Mouse (Mus musculus) midbrain, postnatal 0 days (tissue): Measurements from ENCODE around the gene Gzmc. TPM values are rescaled to one million over a fixed set of nuclear protein-coding genes. Genes with fewer than 3 reads are reported as not detected.
"Not testable (repeated sequence)": the region's sequence is repeated elsewhere in the genome, so short reads cannot be mapped to it uniquely, and the experiment has no call there.

Source experiments
- ATAC-seq: fragments of 200-750 bp; cut with Nextera tagmentation; 2 replicates; pipeline ENCODE4 v1.8.0; 2017; ENCODE audit warnings: moderate number of reproducible peaks, mild to moderate bottlenecking, moderate TSS enrichment, moderate library complexity; ENCODE audit not compliant: low FRiP score
- DNase-seq: peaks from one replicate; pipeline ENCODE4 v3.0.0-alpha.2; 2015; ENCODE audit warnings: low spot score
- H3K27ac ChIP-seq: fragments of 300-500 bp; sonication (generic); 2 replicates; pipeline ENCODE4 v1.5.1; 2014; ENCODE audit warnings: low read depth, mild to moderate bottlenecking, low read length, mixed read lengths
- H3K27me3 ChIP-seq: fragments of 300-500 bp; sonication (generic); 2 replicates; pipeline ENCODE4 v1.6.1; 2014; ENCODE audit warnings: low read length, control low read depth, mixed read lengths; ENCODE audit not compliant: insufficient read depth
- H3K36me3 ChIP-seq: fragments of 300-500 bp; sonication (generic); 2 replicates; pipeline ENCODE4 v1.6.1; 2014; ENCODE audit warnings: low read length, control low read depth, mixed read lengths; ENCODE audit not compliant: insufficient read depth
- H3K4me1 ChIP-seq: fragments of 300-500 bp; sonication (generic); 2 replicates; pipeline ENCODE4 v1.6.1; 2014; ENCODE audit warnings: mild to moderate bottlenecking, control low read depth, antibody characterized with exemption, low read length, mixed read lengths; ENCODE audit not compliant: insufficient read depth
- H3K4me2 ChIP-seq: fragments of 300-500 bp; sonication (generic); 2 replicates; pipeline ENCODE4 v1.6.1; 2014; ENCODE audit warnings: low read depth, mild to moderate bottlenecking, low read length, mixed read lengths; ENCODE audit not compliant: poor library complexity, severe bottlenecking
- H3K4me3 ChIP-seq: fragments of 300-500 bp; sonication (generic); 2 replicates; pipeline ENCODE4 v1.5.1; 2014; ENCODE audit warnings: low read depth, mild to moderate bottlenecking, low read length, moderate library complexity
- H3K9ac ChIP-seq: fragments of 300-500 bp; sonication (generic); replicated peaks from 2 replicates; pipeline ENCODE4 v1.6.1; 2014; ENCODE audit warnings: mild to moderate bottlenecking, low read length, moderate library complexity, mixed read lengths; ENCODE audit not compliant: poor library complexity, severe bottlenecking
- H3K9me3 ChIP-seq: fragments of 300-500 bp; sonication (generic); 2 replicates; pipeline ENCODE4 v1.6.1; 2016; ENCODE audit warnings: low read length, control low read depth
- CTCF ChIP-seq: IDR thresholded peaks from 2 replicates; pipeline ENCODE4 v1.5.1; 2016; ENCODE audit warnings: antibody characterized with exemption, mild to moderate bottlenecking
- WGBS: fragments of 180-500 bp; shearing (Covaris S2); extraction: QIAGEN DNeasy Blood & Tissue Kit; methylation state at CpG from one replicate; pipeline ENCODE4 v1.1.7; 2014; 5-methylcytosine and 5-hydroxymethylcytosine counted together
- polyA plus RNA-seq: library from polyadenylated mRNA; unstranded; fragments of >200 nt; fragmentation: Nextera tagmentation; extraction: Ambion mirVana; gene quantifications from 2 replicates; pipeline ENCODE4 v1.2.1, GENCODE M21; 2015
- total RNA-seq: library from RNA; depleted of rRNA; stranded (reverse); fragments of >200 nt; gene quantifications from 2 replicates; pipeline ENCODE4 v1.2.3, GENCODE M21; 2014

Gzmc gene
- total and polyA plus RNA-seq, 2 experiments from 2014 or later = not detected

- ATAC-seq = no peak
Observed at GRCm38 (mm10) chr14:56262153-56262552, 27.7 kb upstream of the Gzmc start, which contains the start of gene Gzmb. TSS of gene Gzmb (minus strand) at chr14:56262260.

DNA sequence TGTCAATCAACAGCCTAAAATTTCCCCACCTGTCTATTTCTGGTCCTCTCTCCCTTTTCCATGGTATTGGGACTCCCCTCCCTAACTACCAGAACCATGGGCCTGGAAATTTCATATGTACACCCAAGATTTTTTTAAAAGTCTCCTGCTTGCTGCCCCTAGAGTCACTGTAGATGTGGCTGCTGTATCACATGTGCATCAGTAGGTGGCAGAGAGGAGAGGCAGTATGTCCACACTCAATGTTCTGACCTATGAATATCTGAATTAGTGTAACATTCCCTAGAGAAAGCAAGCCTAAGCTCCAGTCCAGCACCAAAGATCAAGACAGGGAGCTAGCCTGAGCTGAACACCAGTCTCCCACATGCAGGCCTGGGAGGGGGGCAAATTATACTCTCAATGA is 6.0 kb upstream of the Gzmc start:
- Histone ChIP-seq H3K27me3 (no peaks in the 10 kb centered on the region), H3K27ac (no peak overlapping the region), H3K4me1 (no peaks in the 10 kb centered on the region), H3K4me3 (no peak overlapping the region), H3K36me3 (no peaks in the 10 kb centered on the region), H3K4me2 (no peak overlapping the region), H3K9me3 (no peaks in the 10 kb centered on the region), H3K9ac (no peak overlapping the region)
- ATAC-seq (no peak), DNase-seq (no peak)
- 0 out of 2 replicates have a peak, but pooled peaks have one; percentile 9 for TF ChIP-seq CTCF

More at GRCm38 (mm10) chr14:56262153-56262552, 27.7 kb upstream of the Gzmc start, which contains the start of gene Gzmb:
- 96% methylated on average over 5 of the region's 5 CpGs for WGBS
- no peaks in the 10 kb centered on the region for H3K9me3 ChIP-seq
- no peaks in the 10 kb centered on the region for H3K36me3 ChIP-seq
- no peak within 1 kb of the TSS for H3K9ac ChIP-seq
- H3K27ac ChIP-seq = no peak within 1 kb of the TSS
- no peaks in the 10 kb centered on the region for H3K4me1 ChIP-seq
- DNase-seq = no peak
- no peak within 1 kb of the TSS for H3K4me3 ChIP-seq
- no peak within 1 kb of the TSS for H3K4me2 ChIP-seq
- TF ChIP-seq CTCF = no peak
- no peaks in the 10 kb centered on the region for H3K27me3 ChIP-seq

GRCm38 (mm10) chr14:56211317-56211716 is 23.1 kb downstream of the Gzmc start, which contains the start of gene Gzmf:
TSS of gene Gzmf (minus strand) at chr14:56211417.
- TF ChIP-seq CTCF = no peak
- no peaks in the 10 kb centered on the region for H3K36me3 ChIP-seq
- 96% methylated on average over 4 of the region's 4 CpGs for WGBS

GRCm38 (mm10) chr14:56205613-56206012 is 28.8 kb downstream of the Gzmc start:
- H3K9ac ChIP-seq = no peak overlapping the region
- ATAC-seq = no peak
- 84% methylated on average over 1 of the region's 1 CpGs for WGBS
- no peaks in the 10 kb centered on the region for H3K36me3 ChIP-seq
- no peak overlapping the region for H3K4me2 ChIP-seq
- no peak for DNase-seq
- H3K9me3 ChIP-seq = no peaks in the 10 kb centered on the region
- no peak overlapping the region for H3K4me3 ChIP-seq
- H3K4me1 ChIP-seq = no peaks in the 10 kb centered on the region
- TF ChIP-seq CTCF = no peak
- H3K27me3 ChIP-seq = no peaks in the 10 kb centered on the region
- H3K27ac ChIP-seq = no peak overlapping the region

More at GRCm38 (mm10) chr14:56211317-56211716, 23.1 kb downstream of the Gzmc start, which contains the start of gene Gzmf:
- Histone ChIP-seq H3K27me3 (no peaks in the 10 kb centered on the region), H3K4me2 (no peak within 1 kb of the TSS), H3K9me3 (no peaks in the 10 kb centered on the region), H3K4me3 (no peak within 1 kb of the TSS), H3K27ac (no peak within 1 kb of the TSS), H3K9ac (no peak within 1 kb of the TSS), H3K4me1 (no peaks in the 10 kb centered on the region)
- DNase-seq (no peak), ATAC-seq (no peak)

DNA sequence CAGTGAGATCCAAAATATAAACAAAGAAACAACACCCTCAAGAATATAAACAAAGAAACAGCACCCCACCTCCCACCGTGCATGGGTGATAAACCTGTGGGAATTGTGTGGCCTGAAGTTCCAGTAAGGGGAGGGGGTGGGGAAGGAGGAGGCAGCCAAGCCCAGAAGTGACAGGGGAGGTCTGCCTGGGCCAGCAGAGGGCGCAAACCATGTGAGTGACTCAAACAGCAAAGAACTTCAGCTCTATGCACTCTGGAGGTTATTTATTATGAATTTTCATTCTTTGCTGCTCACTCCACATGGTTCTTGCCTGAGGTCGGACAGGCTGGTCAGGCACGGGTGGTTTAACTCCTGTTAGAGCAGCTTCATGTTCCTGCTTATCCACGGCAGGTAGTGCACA is 29.4 kb downstream of the Gzmc start:
- not testable (repeated sequence) for H3K4me3 ChIP-seq

GRCm38 (mm10) chr14:56203975-56204374 is 30.5 kb downstream of the Gzmc start:
- ATAC-seq (no peak), DNase-seq (peak; percentile 54)
- H3K36me3 ChIP-seq = no peaks in the 10 kb centered on the region
- no peaks in the 10 kb centered on the region for H3K27me3 ChIP-seq
- H3K9me3 ChIP-seq = no peaks in the 10 kb centered on the region
- no peak overlapping the region for H3K4me2 ChIP-seq
- no peak overlapping the region for H3K27ac ChIP-seq
- peak; percentile 82 for TF ChIP-seq CTCF
- no peak overlapping the region for H3K9ac ChIP-seq
- 9% methylated on average over 2 of the region's 2 CpGs for whole genome bisulfite sequencing
- no peak overlapping the region for H3K4me3 ChIP-seq
- no peaks in the 10 kb centered on the region for H3K4me1 ChIP-seq

More for the DNA sequence above, 29.4 kb downstream of the Gzmc start:
- H3K4me2 ChIP-seq, H3K4me1 ChIP-seq, H3K27me3 ChIP-seq, H3K36me3 ChIP-seq, H3K9me3 ChIP-seq, H3K27ac ChIP-seq, H3K9ac ChIP-seq, ATAC-seq: not testable (repeated sequence)
- DNase-seq = peak; percentile 25
- peak; percentile 54 for TF ChIP-seq CTCF
- WGBS = 37% methylated on average over 5 of the region's 5 CpGs
